Mouse (Mus musculus): ENCODE data around the gene Arl3. TPM values are rescaled to one million over a fixed set of nuclear protein-coding genes. Genes with fewer than 3 reads are reported as not detected.

Gene Arl3
- total and polyA plus RNA-seq, 2 experiments from 2014 or later = 98.1 to 202 TPM

GRCm38 (mm10) chr19:46518352-46518787, 54.6 kb downstream of the Arl3 start:
- Histone ChIP-seq H3K4me1 (ENCODE audit: insufficient read depth) (peaks cover 4% of the 10 kb centered on the region), H3K27ac (ENCODE audit: low read depth, low read length) (peak overlapping the region; percentile 40; the same call in 1 of the 2 replicates), H3K27me3 (ENCODE audit: insufficient read depth, low read length) (no peaks in the 10 kb centered on the region), H3K9me3 (ENCODE audit: low read length) (no peaks in the 10 kb centered on the region), H3K36me3 (ENCODE audit: insufficient read depth) (peaks cover 32% of the 10 kb centered on the region), H3K4me2 (ENCODE audit: low read depth) (peak overlapping the region; percentile 23; the same call in 1 of the 2 replicates), H3K4me3 (ENCODE audit: low read depth, low read length) (no peak overlapping the region), H3K9ac (peak overlapping the region; percentile 22; the same call in 1 of the 2 replicates)
- 4% methylated on average over 12 of the region's 13 CpGs for WGBS
- ATAC-seq (peak; percentile 44), DNase-seq (peak; percentile 20)
- TF ChIP-seq CTCF (IDR thresholded peaks at IDR 0.05; ENCODE audit: low read depth) = no peak

- Histone ChIP-seq H3K9me3 (ENCODE audit: low read length) (no peaks in the 10 kb centered on the region), H3K4me2 (ENCODE audit: low read depth) (no peak overlapping the region; the same call in 1 of the 2 replicates), H3K36me3 (ENCODE audit: insufficient read depth) (peaks cover 38% of the 10 kb centered on the region), H3K9ac (no peak overlapping the region), H3K4me3 (ENCODE audit: low read depth, low read length) (no peak overlapping the region), H3K4me1 (ENCODE audit: insufficient read depth) (no peaks in the 10 kb centered on the region; the same call in 1 of the 2 replicates), H3K27ac (ENCODE audit: low read depth, low read length) (peak overlapping the region; percentile 45; the same call in 1 of the 2 replicates), H3K27me3 (ENCODE audit: insufficient read depth, low read length) (no peaks in the 10 kb centered on the region)
- WGBS = 34% methylated on average over 11 of the region's 14 CpGs
- TF ChIP-seq CTCF (IDR thresholded peaks at IDR 0.05; ENCODE audit: low read depth) = no peak
- DNase-seq (peak; percentile 36), ATAC-seq (peak; percentile 58; the same call in 1 of the 2 replicates)
Observed at GRCm38 (mm10) chr19:46517529-46518351, 55.3 kb downstream of the Arl3 start.

- DNase-seq (no peak), ATAC-seq (no peak)
- no peak for TF ChIP-seq CTCF (IDR thresholded peaks at IDR 0.05; ENCODE audit: low read depth)
- WGBS = 51% methylated on average over 3 of the region's 3 CpGs
- Histone ChIP-seq H3K9me3 (ENCODE audit: low read length) (no peaks in the 10 kb centered on the region), H3K27me3 (ENCODE audit: insufficient read depth, low read length) (no peaks in the 10 kb centered on the region), H3K27ac (ENCODE audit: low read depth, low read length) (peak overlapping the region; percentile 45; the same call in 1 of the 2 replicates), H3K4me3 (ENCODE audit: low read depth, low read length) (no peak overlapping the region), H3K4me2 (ENCODE audit: low read depth) (no peak overlapping the region), H3K9ac (no peak overlapping the region), H3K4me1 (ENCODE audit: insufficient read depth) (no peaks in the 10 kb centered on the region; the same call in 1 of the 2 replicates), H3K36me3 (ENCODE audit: insufficient read depth) (peaks cover 46% of the 10 kb centered on the region)
Observed at GRCm38 (mm10) chr19:46516667-46517528, 56.1 kb downstream of the Arl3 start.

- Histone ChIP-seq H3K4me3 (ENCODE audit: low read depth, low read length) (no peak overlapping the region), H3K27ac (ENCODE audit: low read depth, low read length) (no peak overlapping the region), H3K4me1 (ENCODE audit: insufficient read depth) (no peaks in the 10 kb centered on the region; the same call in 1 of the 2 replicates), H3K9ac (no peak overlapping the region), H3K27me3 (ENCODE audit: insufficient read depth, low read length) (no peaks in the 10 kb centered on the region), H3K9me3 (ENCODE audit: low read length) (no peaks in the 10 kb centered on the region), H3K4me2 (ENCODE audit: low read depth) (no peak overlapping the region), H3K36me3 (ENCODE audit: insufficient read depth) (peaks cover 48% of the 10 kb centered on the region)
- no peak for TF ChIP-seq CTCF (IDR thresholded peaks at IDR 0.05; ENCODE audit: low read depth)
- DNase-seq = no peak
- 87% methylated on average over 24 of the region's 24 CpGs for WGBS
- no peak for ATAC-seq
Observed at GRCm38 (mm10) chr19:46515287-46515821, 57.6 kb downstream of the Arl3 start.

GRCm38 (mm10) chr19:46514387-46514786, 58.6 kb downstream of the Arl3 start:
- WGBS = 86% methylated on average over 12 of the region's 12 CpGs

GRCm38 (mm10) chr19:46511263-46511662, 61.7 kb downstream of the Arl3 start:
- H3K27me3 ChIP-seq (ENCODE audit: insufficient read depth, low read length) = no peaks in the 10 kb centered on the region
- no peak overlapping the region for H3K4me2 ChIP-seq (ENCODE audit: low read depth)
- no peak for ATAC-seq
- H3K9ac ChIP-seq = no peak overlapping the region
- no peak overlapping the region for H3K27ac ChIP-seq (ENCODE audit: low read depth, low read length)
- H3K9me3 ChIP-seq (ENCODE audit: low read length) = no peaks in the 10 kb centered on the region
- no peak for TF ChIP-seq CTCF (IDR thresholded peaks at IDR 0.05; ENCODE audit: low read depth)
- no peak overlapping the region for H3K4me3 ChIP-seq (ENCODE audit: low read depth, low read length)
- H3K36me3 ChIP-seq (ENCODE audit: insufficient read depth) = peaks cover 60% of the 10 kb centered on the region
- DNase-seq = no peak
- WGBS = 85% methylated on average over 10 of the region's 10 CpGs
- peaks cover 16% of the 10 kb centered on the region for H3K4me1 ChIP-seq (ENCODE audit: insufficient read depth)

More at GRCm38 (mm10) chr19:46514387-46514786, 58.6 kb downstream of the Arl3 start:
- DNase-seq (no peak), ATAC-seq (no peak)
- no peak overlapping the region for H3K4me3 ChIP-seq (ENCODE audit: low read depth, low read length)
- no peak overlapping the region for H3K27ac ChIP-seq (ENCODE audit: low read depth, low read length)
- H3K9ac ChIP-seq = no peak overlapping the region
- H3K9me3 ChIP-seq (ENCODE audit: low read length) = no peaks in the 10 kb centered on the region
- no peak overlapping the region for H3K4me2 ChIP-seq (ENCODE audit: low read depth)
- no peaks in the 10 kb centered on the region for H3K27me3 ChIP-seq (ENCODE audit: insufficient read depth, low read length)
- H3K4me1 ChIP-seq (ENCODE audit: insufficient read depth) = no peaks in the 10 kb centered on the region; the same call in 1 of the 2 replicates
- peaks cover 52% of the 10 kb centered on the region for H3K36me3 ChIP-seq (ENCODE audit: insufficient read depth)
- TF ChIP-seq CTCF (IDR thresholded peaks at IDR 0.05; ENCODE audit: low read depth) = no peak

Data from forebrain, postnatal 0 days (tissue).